Mouse (Mus musculus) lung, embryonic 15.5 days (tissue): ENCODE measurements at regions not wholly inside any gene's neighbourhood (a gene's known extent, or its start where the extent isn't known, plus 50 kb on each side); places are given as distances from the start of the nearest gene placed in this dataset.

ENCODE experiments used
- ATAC-seq: fragments of 200-750 bp; cut with Nextera tagmentation; 2 replicates; pipeline ENCODE4 v1.8.0; 2017; ENCODE audit warnings: moderate number of reproducible peaks, borderline replicate concordance; ENCODE audit not compliant: low FRiP score, low TSS enrichment; ENCODE audit errors: extremely low read depth
- H3K27ac ChIP-seq: fragments of 300-500 bp; sonication (generic); 2 replicates; pipeline ENCODE4 v1.5.1; 2015; ENCODE audit warnings: moderate library complexity, mild to moderate bottlenecking, inconsistent platforms
- H3K27me3 ChIP-seq: fragments of 300-500 bp; sonication (generic); 2 replicates; pipeline ENCODE4 v1.6.1; 2015; ENCODE audit warnings: inconsistent platforms
- H3K36me3 ChIP-seq: fragments of 300-500 bp; sonication (generic); 2 replicates; pipeline ENCODE4 v1.6.1; 2015; ENCODE audit warnings: inconsistent platforms
- H3K4me1 ChIP-seq: fragments of 300-500 bp; sonication (generic); 2 replicates; pipeline ENCODE4 v1.6.1; 2015; ENCODE audit warnings: inconsistent platforms
- H3K4me2 ChIP-seq: fragments of 300-500 bp; sonication (generic); 2 replicates; pipeline ENCODE4 v1.6.1; 2015; ENCODE audit warnings: inconsistent platforms, mild to moderate bottlenecking, moderate library complexity
- H3K4me3 ChIP-seq: fragments of 300-500 bp; sonication (generic); 2 replicates; pipeline ENCODE4 v1.5.1; 2015; ENCODE audit warnings: mild to moderate bottlenecking, inconsistent platforms
- H3K9ac ChIP-seq: fragments of 300-500 bp; sonication (generic); 2 replicates; pipeline ENCODE4 v1.6.1; 2015; ENCODE audit warnings: inconsistent platforms
- H3K9me3 ChIP-seq: fragments of 300-500 bp; sonication (generic); 2 replicates; pipeline ENCODE4 v1.6.1; 2016; ENCODE audit warnings: inconsistent platforms
- WGBS: fragments of 180-500 bp; shearing (Covaris S2); methylation state at CpG from one replicate; pipeline ENCODE4 v1.1.7; 2015; 5-methylcytosine and 5-hydroxymethylcytosine counted together

GRCm38 (mm10) chr9:14081138-14081537 is 193.7 kb upstream of the Sesn3 start:
- Histone ChIP-seq H3K27me3 (no peaks in the 10 kb centered on the region), H3K27ac (no peak overlapping the region), H3K4me1 (no peaks in the 10 kb centered on the region; the same call in 1 of the 2 replicates), H3K4me2 (no peak overlapping the region), H3K36me3 (no peaks in the 10 kb centered on the region), H3K9ac (no peak overlapping the region), H3K9me3 (no peaks in the 10 kb centered on the region), H3K4me3 (no peak overlapping the region)
- ATAC-seq, result no peak
- WGBS, result 27% methylated on average over 4 of the region's 4 CpGs

- H3K27ac ChIP-seq, result no peak overlapping the region
- no peaks in the 10 kb centered on the region for H3K9me3 ChIP-seq
- WGBS, result 40% methylated on average over 2 of the region's 2 CpGs
- no peak for ATAC-seq
- 0 out of 2 replicates have a peak, but pooled peaks cover 7% of the 10 kb centered on the region for H3K4me1 ChIP-seq
- H3K4me3 ChIP-seq, result no peak overlapping the region
- H3K9ac ChIP-seq, result no peak overlapping the region
- H3K27me3 ChIP-seq, result no peaks in the 10 kb centered on the region
- no peaks in the 10 kb centered on the region for H3K36me3 ChIP-seq
- H3K4me2 ChIP-seq, result no peak overlapping the region
Measured at GRCm38 (mm10) chr9:14086201-14086600, 188.7 kb upstream of the Sesn3 start.

DNA sequence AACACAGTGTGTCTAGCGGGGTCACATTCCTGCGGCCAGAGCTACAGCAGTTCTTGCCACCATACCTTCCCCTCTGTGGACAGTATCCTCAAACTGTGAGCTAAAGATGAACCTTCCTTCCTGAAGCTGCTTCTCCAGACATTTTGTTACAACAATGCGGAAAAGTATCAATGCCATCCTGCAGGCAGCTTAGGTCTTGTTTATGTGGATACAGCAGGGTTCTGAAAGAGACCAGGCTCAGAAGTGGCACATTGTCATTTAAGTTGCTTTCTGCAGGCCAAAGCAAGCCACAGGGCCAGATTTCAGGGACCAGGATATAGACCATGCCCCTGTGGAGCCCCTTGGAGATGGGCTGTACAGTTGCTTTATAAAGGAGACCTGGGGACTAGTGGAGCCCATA is 188.3 kb upstream of the Sesn3 start:
- Histone ChIP-seq H3K4me3 (no peak overlapping the region), H3K27ac (no peak overlapping the region), H3K4me2 (no peak overlapping the region), H3K36me3 (no peaks in the 10 kb centered on the region), H3K27me3 (no peaks in the 10 kb centered on the region), H3K9me3 (no peaks in the 10 kb centered on the region), H3K9ac (no peak overlapping the region), H3K4me1 (0 out of 2 replicates have a peak, but pooled peaks cover 7% of the 10 kb centered on the region)
- 88% methylated on average over 3 of the region's 3 CpGs for WGBS
- ATAC-seq, result no peak

- WGBS, result 72% methylated on average over 4 of the region's 4 CpGs
- H3K27ac ChIP-seq, result no peak overlapping the region
Measured at GRCm38 (mm10) chr9:14087874-14088273, 187.0 kb upstream of the Sesn3 start.

GRCm38 (mm10) chr9:14089791-14090256 is 185.0 kb upstream of the Sesn3 start:
- ATAC-seq, result peak; percentile 62
- Histone ChIP-seq H3K4me2 (no peak overlapping the region), H3K9ac (no peak overlapping the region), H3K36me3 (no peaks in the 10 kb centered on the region), H3K4me3 (no peak overlapping the region), H3K27me3 (no peaks in the 10 kb centered on the region), H3K9me3 (no peaks in the 10 kb centered on the region), H3K27ac (no peak overlapping the region), H3K4me1 (0 out of 2 replicates have a peak, but pooled peaks cover 11% of the 10 kb centered on the region)
- 56% methylated on average over 8 of the region's 8 CpGs for WGBS

More at GRCm38 (mm10) chr9:14087874-14088273, 187.0 kb upstream of the Sesn3 start:
- no peaks in the 10 kb centered on the region for H3K27me3 ChIP-seq
- no peak overlapping the region for H3K9ac ChIP-seq
- H3K36me3 ChIP-seq, result no peaks in the 10 kb centered on the region
- ATAC-seq, result no peak
- H3K4me3 ChIP-seq, result no peak overlapping the region
- H3K4me1 ChIP-seq, result 0 out of 2 replicates have a peak, but pooled peaks cover 7% of the 10 kb centered on the region
- H3K9me3 ChIP-seq, result no peaks in the 10 kb centered on the region
- no peak overlapping the region for H3K4me2 ChIP-seq

- Histone ChIP-seq H3K36me3 (no peaks in the 10 kb centered on the region), H3K27me3 (no peaks in the 10 kb centered on the region), H3K4me3 (no peak overlapping the region), H3K9ac (no peak overlapping the region), H3K4me2 (no peak overlapping the region), H3K9me3 (no peaks in the 10 kb centered on the region), H3K4me1 (0 out of 2 replicates have a peak, but pooled peaks cover 11% of the 10 kb centered on the region), H3K27ac (no peak overlapping the region)
- no peak for ATAC-seq
- 66% methylated on average over 2 of the region's 2 CpGs for WGBS
Measured at GRCm38 (mm10) chr9:14090454-14090853, 184.4 kb upstream of the Sesn3 start.

- no peak for ATAC-seq
- no peaks in the 10 kb centered on the region for H3K36me3 ChIP-seq
- WGBS, result 54% methylated on average over 8 of the region's 8 CpGs
- H3K27ac ChIP-seq, result no peak overlapping the region
- H3K4me3 ChIP-seq, result no peak overlapping the region
- no peaks in the 10 kb centered on the region for H3K27me3 ChIP-seq
- H3K4me2 ChIP-seq, result no peak overlapping the region
- H3K9me3 ChIP-seq, result no peaks in the 10 kb centered on the region
- H3K9ac ChIP-seq, result no peak overlapping the region
- 0 out of 2 replicates have a peak, but pooled peaks cover 11% of the 10 kb centered on the region for H3K4me1 ChIP-seq
Measured at GRCm38 (mm10) chr9:14091099-14091930, 183.6 kb upstream of the Sesn3 start.

DNA sequence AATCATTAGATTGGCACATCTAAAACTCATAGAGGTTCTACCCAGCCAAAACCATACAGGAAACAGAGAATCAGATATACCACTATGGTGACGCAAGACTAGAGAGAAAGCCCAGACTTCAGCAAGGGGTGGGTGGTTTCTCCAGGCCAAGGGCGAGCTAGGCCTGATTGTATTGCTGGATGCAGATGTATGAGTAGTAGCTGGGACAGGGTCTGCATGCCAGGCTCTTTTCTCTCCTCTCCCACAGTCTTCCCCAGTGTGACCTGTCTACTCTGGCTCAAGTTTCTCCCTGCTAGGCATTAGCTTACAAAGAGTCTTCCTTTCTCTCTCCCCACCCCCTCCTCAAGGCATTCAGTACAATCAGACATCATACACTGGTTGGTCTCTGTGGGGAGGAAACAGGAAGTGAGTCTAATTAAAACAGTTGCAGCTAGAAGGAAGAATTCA is 181.8 kb upstream of the Sesn3 start:
- Histone ChIP-seq H3K9me3 (no peaks in the 10 kb centered on the region), H3K36me3 (no peaks in the 10 kb centered on the region), H3K4me1 (0 out of 2 replicates have a peak, but pooled peaks cover 11% of the 10 kb centered on the region), H3K27me3 (no peaks in the 10 kb centered on the region), H3K4me3 (no peak overlapping the region), H3K9ac (no peak overlapping the region), H3K27ac (no peak overlapping the region), H3K4me2 (no peak overlapping the region)
- no peak for ATAC-seq
- whole genome bisulfite sequencing, result 87% methylated on average over 2 of the region's 2 CpGs

- Histone ChIP-seq H3K4me1 (peaks cover 3% of the 10 kb centered on the region; the same call in 1 of the 2 replicates), H3K27ac (no peak overlapping the region), H3K27me3 (no peaks in the 10 kb centered on the region), H3K36me3 (no peaks in the 10 kb centered on the region), H3K9me3 (no peaks in the 10 kb centered on the region), H3K4me3 (no peak overlapping the region), H3K9ac (no peak overlapping the region), H3K4me2 (no peak overlapping the region)
- WGBS, result 64% methylated on average over 1 of the region's 1 CpGs
- ATAC-seq, result no peak
Measured at GRCm38 (mm10) chr9:14103538-14103937, 171.3 kb upstream of the Sesn3 start.

DNA sequence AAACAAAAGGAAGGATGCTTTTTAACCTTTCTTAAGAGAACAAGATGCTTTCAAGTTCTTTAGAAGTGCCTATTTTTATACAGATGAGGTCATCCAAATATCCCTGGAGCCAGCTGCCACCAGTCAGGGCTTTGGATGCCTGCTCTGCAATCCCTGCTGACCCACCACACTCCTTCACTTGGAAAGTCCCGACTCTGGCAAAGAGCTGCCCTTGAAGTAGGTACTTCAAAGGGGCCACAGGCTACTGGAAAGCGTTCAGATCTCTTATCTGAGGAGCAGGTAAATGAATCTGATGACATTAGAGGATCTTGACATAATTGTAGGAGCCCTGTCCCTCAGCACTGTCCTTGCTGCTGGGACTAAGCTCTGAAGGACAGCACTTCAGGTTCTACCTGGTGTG is 169.9 kb upstream of the Sesn3 start:
- ATAC-seq, result peak; percentile 59; the same call in 1 of the 2 replicates
- Histone ChIP-seq H3K27ac (no peak overlapping the region), H3K4me1 (peaks cover 5% of the 10 kb centered on the region; the same call in 1 of the 2 replicates), H3K4me3 (no peak overlapping the region), H3K36me3 (no peaks in the 10 kb centered on the region), H3K9ac (no peak overlapping the region), H3K27me3 (no peaks in the 10 kb centered on the region), H3K9me3 (no peaks in the 10 kb centered on the region), H3K4me2 (no peak overlapping the region)
- 22% methylated on average over 2 of the region's 2 CpGs for WGBS

GRCm38 (mm10) chr9:14106371-14106770 is 168.5 kb upstream of the Sesn3 start:
- ATAC-seq, result peak; percentile 55; the same call in 1 of the 2 replicates
- 84% methylated on average over 1 of the region's 1 CpGs for whole genome bisulfite sequencing

GRCm38 (mm10) chr9:14108798-14109197 is 166.1 kb upstream of the Sesn3 start:
- Histone ChIP-seq H3K9me3 (no peaks in the 10 kb centered on the region), H3K9ac (no peak overlapping the region), H3K27ac (0 out of 2 replicates have a peak overlapping the region, but pooled peaks have one; percentile 22), H3K4me2 (no peak overlapping the region), H3K27me3 (no peaks in the 10 kb centered on the region), H3K36me3 (no peaks in the 10 kb centered on the region), H3K4me1 (peaks cover 11% of the 10 kb centered on the region; the same call in 1 of the 2 replicates), H3K4me3 (no peak overlapping the region)
- ATAC-seq, result no peak
- WGBS, result 50% methylated on average over 4 of the region's 4 CpGs

More at GRCm38 (mm10) chr9:14106371-14106770, 168.5 kb upstream of the Sesn3 start:
- Histone ChIP-seq H3K4me3 (no peak overlapping the region), H3K4me2 (no peak overlapping the region), H3K36me3 (no peaks in the 10 kb centered on the region), H3K4me1 (peaks cover 6% of the 10 kb centered on the region; the same call in 1 of the 2 replicates), H3K9ac (no peak overlapping the region), H3K27me3 (no peaks in the 10 kb centered on the region), H3K27ac (no peak overlapping the region), H3K9me3 (no peaks in the 10 kb centered on the region)
